Mouse (Mus musculus): Measurements from ENCODE around the gene Cd68.

DNA sequence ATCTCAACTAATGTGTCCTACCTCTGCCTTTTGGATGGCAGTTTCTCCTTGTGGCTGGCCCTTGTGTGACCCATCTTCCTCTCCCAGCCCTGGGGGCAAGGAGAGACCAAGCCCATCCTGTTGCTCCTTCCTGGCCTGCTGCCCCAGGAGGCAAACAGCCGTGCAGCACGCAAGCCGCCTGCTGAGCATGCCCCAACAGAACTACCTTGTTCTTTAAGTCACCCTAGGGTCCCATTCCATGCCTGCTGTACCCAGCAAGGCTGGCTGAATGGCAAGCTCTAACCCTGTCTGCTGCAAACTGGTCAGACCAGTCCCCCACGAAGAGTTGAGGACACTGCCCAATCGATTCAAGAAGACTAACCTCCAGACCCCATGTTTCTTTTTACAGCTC, 9.9 kb downstream of the Cd68 start:
- TF ChIP-seq CTCF (IDR thresholded peaks at IDR 0.05; ENCODE audit: control insufficient read depth, insufficient read depth, low read length), result no peak
- no peak for TF ChIP-seq POLR2A (IDR thresholded peaks at IDR 0.05; ENCODE audit: borderline replicate concordance, control insufficient read depth, low read depth, low read length)

All from bone marrow, adult 2 months (tissue).